Mouse (Mus musculus) monocyte, adult 59 days (primary cell): Measurements from ENCODE around the gene Ap1m2. TPM values are rescaled to one million over a fixed set of nuclear protein-coding genes. Genes with fewer than 3 reads are reported as not detected.

Experiments used
- total RNA-seq, 2 experiments: library from RNA; stranded (reverse); gene quantifications; one replicate each; pipeline ENCODE4 v1.2.4; 2023

Ap1m2 gene
- 1 to 10 TPM in 1 of 2 experiments, under 1 TPM in 1; 0.76 to 1.2 TPM for total RNA-seq

DNA sequence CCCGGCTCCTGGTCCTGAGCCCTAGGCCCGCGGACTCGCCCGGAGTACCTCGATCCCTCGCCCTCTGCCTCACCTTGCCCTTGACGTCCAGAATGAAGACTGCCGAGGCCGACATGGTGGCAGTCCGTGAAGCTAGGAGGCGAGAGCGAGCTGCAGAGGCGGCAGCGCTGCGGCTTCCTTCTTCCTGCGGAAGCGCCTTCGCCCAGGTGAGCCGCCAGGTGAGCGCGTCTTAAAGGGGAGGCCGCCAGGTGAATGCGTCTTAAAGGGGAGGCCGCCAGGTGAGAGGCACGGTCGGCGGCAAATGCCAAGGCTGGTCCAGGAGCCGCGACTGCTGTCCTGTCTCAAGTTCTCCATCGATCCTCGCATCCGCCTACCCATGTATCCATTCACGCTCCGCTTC lies at the start of gene Ap1m2:
Gene Ap1m2, minus strand, starts transcription at position 204 of the 400 bp plus-strand sequence.

DNA sequence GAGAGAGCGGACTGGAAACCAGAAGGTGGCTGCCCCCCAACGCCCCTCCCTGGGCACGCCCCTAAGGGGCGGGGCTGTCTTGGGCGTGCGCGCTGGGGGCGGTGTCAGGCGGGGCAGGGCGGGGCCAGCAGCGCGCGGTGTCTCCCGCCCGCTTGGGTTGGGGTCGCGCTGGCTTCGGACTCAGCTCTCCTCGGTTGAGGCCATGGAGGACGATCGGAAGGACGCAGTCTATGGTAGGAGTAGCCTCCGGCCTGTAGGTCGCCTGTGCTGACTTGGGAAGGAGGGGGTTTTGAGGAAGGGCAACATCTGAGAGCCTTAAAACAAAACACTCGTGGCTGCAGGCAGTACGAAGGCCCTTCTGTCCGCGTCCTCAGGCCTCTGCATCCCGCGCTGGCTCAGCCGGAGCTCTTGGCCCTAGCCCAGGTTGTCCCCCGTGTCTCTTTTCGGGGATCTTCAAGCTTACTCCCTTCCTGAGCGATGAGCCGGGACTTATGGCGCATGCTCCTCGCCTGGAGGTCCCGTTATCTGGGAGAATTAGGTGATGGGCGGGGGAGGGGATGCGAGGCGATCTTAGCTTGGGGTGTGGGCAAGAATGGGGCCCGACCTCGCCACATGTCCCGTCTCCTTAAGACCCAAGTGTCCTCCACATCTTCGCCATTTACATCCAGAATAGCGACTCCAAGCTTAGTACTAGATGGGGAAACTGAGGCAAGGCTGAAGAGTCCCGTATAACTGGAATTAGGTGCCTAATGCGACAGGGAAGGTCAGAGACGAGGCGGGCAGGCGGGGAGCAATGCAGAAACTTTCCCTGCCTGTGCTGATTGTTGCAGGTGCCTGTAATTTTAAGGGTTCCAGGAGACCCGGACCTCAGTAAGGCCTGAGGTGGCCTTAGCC lies 8.7 kb upstream of the Ap1m2 start, which contains the start of gene Slc44a2:
Gene Slc44a2, plus strand, starts transcription at position 80 of the 894 bp plus-strand sequence.

GRCm38 (mm10) chr9:21291022-21291787 lies 20.9 kb downstream of the Ap1m2 start, which contains the start of gene Cdkn2d:
Gene Cdkn2d (minus strand): TSS chr9:21291407.

GRCm38 (mm10) chr9:21287571-21288402 lies 24.4 kb downstream of the Ap1m2 start, which contains the start of gene Kri1:
Gene Kri1 (minus strand): TSS chr9:21287969.

GRCm38 (mm10) chr9:21265000-21265561 lies 47.1 kb downstream of the Ap1m2 start, which contains the start of gene Atg4d:
Gene Atg4d (plus strand): TSS chr9:21265293.

GRCm38 (mm10) chr9:21248326-21248725 lies 63.8 kb downstream of the Ap1m2 start, which contains the start of gene S1pr5:
Gene S1pr5 (minus strand): TSS chr9:21248443.

Other genes starting within 250 kb of the Ap1m2 start
- gene Zglp1, start 245.2 kb downstream of the Ap1m2 start, total RNA-seq, result 1 to 10 TPM in 1 of 2 experiments, not detected in 1; 1.0 TPM
- gene Gm49373, start 239.2 kb downstream of the Ap1m2 start, total RNA-seq, result under 1 TPM in 1 of 2 experiments, not detected in 1; 0.52 TPM
- 10 to 100 TPM; 20.9 to 22.5 TPM for gene Fdx1l, start 238.7 kb downstream of the Ap1m2 start, total RNA-seq
- 1 to 10 TPM; 2.8 to 5.1 TPM for gene Gm38431, start 220.3 kb downstream of the Ap1m2 start, total RNA-seq
- gene Raver1, start 220.3 kb downstream of the Ap1m2 start, total RNA-seq, result 10 to 100 TPM; 63.3 to 65.2 TPM
- gene Tyk2, start 181.1 kb downstream of the Ap1m2 start, total RNA-seq, result 10 to 100 TPM; 89.4 to 95.2 TPM
- 100 to 1,000 TPM; 116 to 128 TPM for gene Cdc37, start 162.4 kb downstream of the Ap1m2 start, total RNA-seq
- 1 to 10 TPM; 9.0 to 9.6 TPM for gene Pde4a, start 146.6 kb downstream of the Ap1m2 start, total RNA-seq
- 10 to 100 TPM; 28.1 TPM for gene Keap1, start 73.0 kb downstream of the Ap1m2 start, total RNA-seq
- gene S1pr5, start 63.9 kb downstream of the Ap1m2 start, total RNA-seq, result 10 to 100 TPM; 61.9 to 82.6 TPM
- 10 to 100 TPM; 52.4 to 53.1 TPM for gene Atg4d, start 47.0 kb downstream of the Ap1m2 start, total RNA-seq
- gene Kri1, start 24.4 kb downstream of the Ap1m2 start, total RNA-seq, result 10 to 100 TPM; 94.5 to 96.4 TPM
- 10 to 100 TPM; 43.1 to 53.2 TPM for gene Cdkn2d, start 20.9 kb downstream of the Ap1m2 start, total RNA-seq
- 100 to 1,000 TPM; 393 to 396 TPM for gene Slc44a2, start 8.4 kb upstream of the Ap1m2 start, total RNA-seq
- gene Ilf3, start 55.5 kb upstream of the Ap1m2 start, total RNA-seq, result 10 to 100 TPM; 39.5 to 42.4 TPM
- gene Qtrt1, start 99.5 kb upstream of the Ap1m2 start, total RNA-seq, result 10 to 100 TPM; 22.4 to 29.4 TPM
- 100 to 1,000 TPM; 233 to 257 TPM for gene Dnm2, start 112.6 kb upstream of the Ap1m2 start, total RNA-seq
- gene Tmed1, start 197.9 kb upstream of the Ap1m2 start, total RNA-seq, result 1 to 10 TPM; 6.6 TPM
- gene AB124611, start 213.8 kb upstream of the Ap1m2 start, total RNA-seq, result 100 to 1,000 TPM; 254 to 282 TPM
- 10 to 100 TPM; 60.6 to 61.5 TPM for gene Carm1, start 234.6 kb upstream of the Ap1m2 start, total RNA-seq